Mouse (Mus musculus) kidney, adult 2 months (tissue): ENCODE data around the gene Anxa4. TPM values are rescaled to one million over a fixed set of nuclear protein-coding genes. Genes with fewer than 3 reads are reported as not detected.
A peak's percentile ranks its signal among the peaks of the same experiment; 100 is the strongest.

Experiments used
- DNase-seq: peaks from one replicate; pipeline ENCODE4 v3.0.0; 2021
- H3K27ac ChIP-seq: fragments of 200-500 bp; 2 replicates; pipeline ENCODE4 v1.5.1; 2012; ENCODE audit warnings: low read depth, low read length, control low read depth, inconsistent platforms; ENCODE audit not compliant: insufficient read depth
- H3K27me3 ChIP-seq: fragments of 200-500 bp; replicated peaks from 2 replicates; pipeline ENCODE4 v1.6.1; 2012; ENCODE audit warnings: mild to moderate bottlenecking, moderate library complexity, low read length, inconsistent platforms; ENCODE audit not compliant: control insufficient read depth, insufficient read depth
- H3K36me3 ChIP-seq: fragments of 200-500 bp; 2 replicates; pipeline ENCODE4 v1.6.1; 2012; ENCODE audit warnings: mild to moderate bottlenecking, moderate library complexity, low read length, inconsistent platforms; ENCODE audit not compliant: control insufficient read depth, insufficient read depth
- H3K4me1 ChIP-seq: fragments of 200-500 bp; 2 replicates; pipeline ENCODE4 v1.6.1; 2011; ENCODE audit warnings: low read length; ENCODE audit not compliant: control insufficient read depth, insufficient read depth
- H3K4me3 ChIP-seq: fragments of 200-500 bp; 2 replicates; pipeline ENCODE4 v1.5.1; 2011; ENCODE audit warnings: mild to moderate bottlenecking, low read depth, low read length, control low read depth; ENCODE audit not compliant: insufficient read depth
- CTCF ChIP-seq: fragments of 200-500 bp; conservative IDR thresholded peaks from 2 replicates; pipeline ENCODE4 v1.5.1; 2011; ENCODE audit warnings: low read depth, mild to moderate bottlenecking, control low read depth, low read length, moderate library complexity, mixed read lengths; ENCODE audit not compliant: insufficient read depth, insufficient read length
- POLR2A ChIP-seq: fragments of 200-500 bp; IDR thresholded peaks from one replicate; pipeline ENCODE4 v1.6.1; 2011; ENCODE audit warnings: low read depth, low read length, control low read depth
- WGBS: fragments of 180-500 bp; shearing (Covaris S2); methylation state at CpG from one replicate; pipeline ENCODE4 v1.1.7; 2018; 5-methylcytosine and 5-hydroxymethylcytosine counted together
- polyA plus RNA-seq: library from polyadenylated mRNA; depleted of rRNA; stranded (reverse); fragments of >200 nt; gene quantifications from 2 replicates; pipeline ENCODE4 v1.2.3, GENCODE M21; 2012

Anxa4 gene
- polyA plus RNA-seq, 1 experiment = 68.8 TPM

DNA sequence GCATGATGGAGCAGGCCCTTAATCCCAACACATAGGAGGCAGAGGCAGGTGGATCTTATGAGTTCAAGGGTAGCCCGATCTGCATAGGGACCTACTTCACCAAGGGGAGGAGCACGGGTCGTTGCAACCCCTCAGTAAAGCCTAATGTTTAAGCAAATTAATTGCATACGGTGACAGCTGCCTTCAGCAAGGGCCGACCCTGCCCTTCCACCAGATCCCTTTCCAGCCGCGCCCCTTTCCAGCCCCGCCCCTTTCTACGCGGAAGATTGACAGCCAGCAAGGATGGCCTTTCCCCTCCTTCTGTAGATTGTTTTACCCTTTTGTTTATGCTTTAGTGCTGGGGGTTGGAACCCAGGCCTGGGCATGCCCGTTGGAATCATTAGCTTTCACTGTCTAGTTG, 8.0 kb upstream of the Anxa4 start:
- H3K4me3 ChIP-seq = no peak overlapping the region
- H3K27ac ChIP-seq = no peak overlapping the region
- H3K4me1 ChIP-seq = no peaks in the 10 kb centered on the region
- 54% methylated on average over 11 of the region's 11 CpGs for WGBS
- no peaks in the 10 kb centered on the region for H3K27me3 ChIP-seq
- TF ChIP-seq POLR2A (no peak), CTCF (no peak)
- no peak for DNase-seq
- no peaks in the 10 kb centered on the region for H3K36me3 ChIP-seq

DNA sequence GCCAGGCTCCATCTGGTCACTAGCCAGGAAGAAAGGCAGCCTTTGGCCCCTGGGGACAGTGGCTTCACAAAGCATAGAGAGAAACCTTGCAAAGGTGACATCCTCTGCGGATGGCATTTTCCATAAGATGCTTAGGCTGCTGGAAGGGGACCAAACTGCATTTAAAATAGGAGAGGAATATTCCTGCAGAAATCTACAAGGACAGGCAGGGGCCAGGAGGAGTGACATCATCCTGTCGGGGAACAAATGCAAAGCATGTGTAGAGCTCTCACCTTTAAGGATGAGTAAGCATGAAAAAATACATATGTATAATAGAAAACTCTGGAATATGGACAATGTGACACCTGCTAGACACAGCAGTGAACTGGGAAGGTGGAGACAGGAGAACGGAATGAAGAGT, 7.1 kb upstream of the Anxa4 start:
- DNase-seq = no peak
- Histone ChIP-seq H3K27ac (no peak overlapping the region), H3K36me3 (no peaks in the 10 kb centered on the region), H3K27me3 (no peaks in the 10 kb centered on the region), H3K4me3 (no peak overlapping the region), H3K4me1 (no peaks in the 10 kb centered on the region)
- no peak for TF ChIP-seq POLR2A
- no peak for TF ChIP-seq CTCF
- 81% methylated on average over 3 of the region's 3 CpGs for WGBS

DNA sequence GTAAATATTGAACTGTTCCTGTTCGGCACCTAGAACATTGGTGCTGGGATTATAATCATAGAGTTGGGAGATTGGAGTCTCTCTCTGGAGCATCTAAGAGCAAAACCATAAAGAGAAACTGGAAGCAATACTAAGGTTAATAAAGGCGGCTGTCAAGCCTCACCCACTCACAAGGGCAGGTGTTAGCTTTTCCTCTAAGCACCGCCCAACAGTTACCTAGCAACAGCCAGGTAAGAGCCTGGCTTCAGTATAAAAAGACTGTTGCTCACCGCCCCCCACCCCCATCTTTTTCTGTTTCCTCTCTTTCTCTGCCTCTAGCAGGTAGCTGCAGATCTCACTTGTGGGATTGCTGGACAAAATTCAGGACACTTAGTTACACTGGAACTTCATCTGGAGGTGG, 4.1 kb upstream of the Anxa4 start:
- no peak for DNase-seq
- peaks cover 4% of the 10 kb centered on the region; the same call in 1 of the 2 replicates for H3K4me1 ChIP-seq
- 77% methylated on average over 4 of the region's 4 CpGs for WGBS
- H3K27ac ChIP-seq = no peak overlapping the region
- no peak overlapping the region for H3K4me3 ChIP-seq
- no peaks in the 10 kb centered on the region for H3K27me3 ChIP-seq
- H3K36me3 ChIP-seq = no peaks in the 10 kb centered on the region
- TF ChIP-seq POLR2A (no peak), CTCF (no peak)

DNA sequence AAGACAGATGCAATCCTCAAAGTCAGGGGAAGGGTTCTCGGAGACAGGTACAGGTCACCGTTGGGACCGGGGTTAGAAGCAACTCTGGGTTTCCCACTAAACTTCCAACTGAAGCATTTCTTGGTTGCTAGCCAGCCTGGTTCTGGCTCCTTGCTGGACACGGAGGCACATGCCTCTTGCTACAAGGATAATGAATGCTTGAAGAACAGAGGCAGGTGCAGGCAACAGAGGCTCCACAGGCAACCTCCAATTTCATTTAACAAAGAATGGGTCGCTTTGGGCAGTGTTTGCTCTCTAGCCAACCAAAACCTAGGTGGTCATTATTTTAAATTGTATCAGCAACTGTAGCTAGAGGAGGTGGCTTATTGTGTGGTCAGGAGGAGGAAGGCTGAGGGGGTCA, 573 bp upstream of the Anxa4 start:
- H3K27ac ChIP-seq = 0 out of 2 replicates have a peak overlapping the region, but pooled peaks have one; percentile 58
- no peaks in the 10 kb centered on the region for H3K36me3 ChIP-seq
- H3K4me3 ChIP-seq = peak overlapping the region; percentile 76; the same call in 1 of the 2 replicates
- WGBS = 40% methylated on average over 5 of the region's 5 CpGs
- DNase-seq = peak; percentile 43
- TF ChIP-seq CTCF (no peak), POLR2A (no peak)
- H3K27me3 ChIP-seq = no peaks in the 10 kb centered on the region
- H3K4me1 ChIP-seq = peaks cover 7% of the 10 kb centered on the region; the same call in 1 of the 2 replicates

DNA sequence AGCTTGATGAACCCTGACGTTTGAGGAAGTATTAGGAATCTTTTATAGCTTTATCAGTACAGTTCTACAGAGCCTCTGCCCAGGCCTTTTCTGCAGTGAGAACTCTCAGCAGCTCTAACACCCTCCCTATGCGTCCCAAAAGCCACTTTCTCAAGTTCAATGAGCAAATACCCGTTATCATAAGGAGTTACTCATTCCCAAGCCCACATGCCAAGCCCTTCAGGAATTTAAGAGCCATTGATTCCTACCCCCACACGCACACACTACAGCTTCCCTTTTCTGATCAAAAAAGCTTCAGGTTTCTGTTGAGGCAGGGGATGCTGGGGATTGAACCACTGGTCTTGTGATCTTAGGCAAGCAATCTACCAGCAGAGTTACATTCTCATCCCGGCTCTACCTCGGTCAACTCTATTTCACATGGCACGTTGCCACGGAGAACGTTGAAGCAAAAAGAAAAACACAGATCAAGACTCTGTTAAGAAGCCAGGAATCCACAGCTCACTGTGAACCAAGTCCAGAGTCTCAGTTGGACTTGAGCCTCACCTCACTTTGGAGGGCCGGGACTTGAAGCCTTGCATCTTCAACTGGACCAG, 2.9 kb downstream of the Anxa4 start:
- H3K36me3 ChIP-seq = no peaks in the 10 kb centered on the region
- H3K27ac ChIP-seq = no peak overlapping the region
- 65% methylated on average over 10 of the region's 10 CpGs for WGBS
- H3K4me1 ChIP-seq = peaks cover 7% of the 10 kb centered on the region; the same call in 1 of the 2 replicates
- peak; percentile 30 for DNase-seq
- no peaks in the 10 kb centered on the region for H3K27me3 ChIP-seq
- TF ChIP-seq CTCF (no peak), POLR2A (no peak)
- H3K4me3 ChIP-seq = no peak overlapping the region

DNA sequence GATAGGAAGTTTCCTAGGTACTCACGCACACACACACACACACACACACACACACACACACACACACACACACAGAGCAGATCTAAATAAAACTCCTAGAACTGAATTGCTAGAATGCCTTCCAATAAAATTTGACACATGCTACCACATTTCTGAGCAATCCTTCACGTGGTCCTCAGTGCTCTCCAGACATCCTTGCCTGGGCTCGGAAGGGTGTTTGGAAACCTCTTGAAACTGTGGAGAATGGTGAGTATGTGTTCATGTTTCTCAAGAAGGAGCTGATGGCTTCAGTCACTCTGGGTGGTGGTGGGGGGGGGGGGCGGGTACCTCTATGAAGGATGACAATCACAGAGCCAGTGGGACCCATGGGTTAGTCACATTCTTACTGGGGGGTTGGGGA, 5.1 kb downstream of the Anxa4 start:
- TF ChIP-seq POLR2A (no peak), CTCF (no peak)
- no peak overlapping the region for H3K4me3 ChIP-seq
- no peaks in the 10 kb centered on the region for H3K36me3 ChIP-seq
- peaks cover 4% of the 10 kb centered on the region; the same call in 1 of the 2 replicates for H3K4me1 ChIP-seq
- 90% methylated on average over 4 of the region's 4 CpGs for WGBS
- no peak overlapping the region for H3K27ac ChIP-seq
- no peak for DNase-seq
- H3K27me3 ChIP-seq = no peaks in the 10 kb centered on the region

DNA sequence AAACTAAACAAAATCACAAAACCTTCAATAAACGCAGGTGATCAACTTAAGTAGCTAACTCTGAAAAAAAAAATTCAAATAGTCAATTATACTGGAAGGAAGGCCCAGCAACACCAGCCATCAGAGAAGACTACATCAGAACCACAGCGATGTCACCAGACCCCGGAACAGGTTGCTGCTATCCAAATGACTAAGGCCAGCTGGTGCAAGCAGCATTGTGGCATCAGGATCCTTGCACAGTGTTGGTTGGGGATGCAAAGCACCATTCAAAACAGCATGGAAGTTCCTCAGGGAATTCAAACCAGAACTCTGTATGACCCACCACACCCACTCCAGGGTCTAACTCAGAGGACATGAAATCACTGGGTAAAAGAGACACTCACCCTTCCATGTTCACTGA, 6.8 kb downstream of the Anxa4 start:
- Histone ChIP-seq H3K4me1 (peaks cover 4% of the 10 kb centered on the region; the same call in 1 of the 2 replicates), H3K36me3 (no peaks in the 10 kb centered on the region), H3K4me3 (no peak overlapping the region), H3K27me3 (no peaks in the 10 kb centered on the region), H3K27ac (no peak overlapping the region)
- DNase-seq = no peak
- 93% methylated on average over 3 of the region's 3 CpGs for WGBS
- TF ChIP-seq CTCF (no peak), POLR2A (no peak)

DNA sequence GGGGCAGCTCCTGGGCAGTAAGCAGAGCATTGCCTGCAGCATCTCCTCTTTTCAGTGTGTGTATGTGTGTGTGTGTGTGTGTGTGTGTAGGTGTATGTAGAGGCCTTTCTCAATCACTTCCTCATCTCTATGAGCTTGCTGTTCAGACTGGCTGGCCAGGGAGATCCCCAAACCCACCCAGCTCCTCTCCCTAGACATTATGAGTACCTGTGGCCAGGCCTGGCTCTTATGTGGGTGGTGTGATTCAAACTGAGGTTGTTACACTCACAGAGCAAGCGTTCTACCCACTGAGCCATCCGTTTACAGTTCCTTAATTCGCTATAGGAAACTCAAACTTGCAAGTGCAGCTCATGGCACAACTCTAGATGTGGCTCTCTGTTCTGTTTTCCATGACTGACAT, 8.6 kb downstream of the Anxa4 start:
- Histone ChIP-seq H3K4me1 (peaks cover 4% of the 10 kb centered on the region; the same call in 1 of the 2 replicates), H3K36me3 (no peaks in the 10 kb centered on the region), H3K4me3 (no peak overlapping the region), H3K27ac (no peak overlapping the region), H3K27me3 (no peaks in the 10 kb centered on the region)
- no peak for DNase-seq
- TF ChIP-seq CTCF (no peak), POLR2A (no peak)
- WGBS = 83% methylated on average over 3 of the region's 3 CpGs
